Mouse (Mus musculus): ENCODE results near the gene Myom1. TPM values are rescaled to one million over a fixed set of nuclear protein-coding genes. Genes with fewer than 3 reads are reported as not detected.
"Not testable (repeated sequence)": the region's sequence is repeated elsewhere in the genome, so short reads cannot be mapped to it uniquely, and the experiment has no call there.

Gene Myom1
- 1,000 to 10,000 TPM; 1,018 to 1,234 TPM for total RNA-seq (2021)
- long read RNA-seq, experiment 1, full-length matches to known transcripts: 34 of 886 reads
- long read RNA-seq, experiment 1, partial matches to known transcripts: 844 of 886 reads
- long read RNA-seq, experiment 1, other reads (novel, unspliced or antisense): 8 of 886 reads
- long read RNA-seq, experiment 2, full-length matches to known transcripts: 125 of 701 reads
- long read RNA-seq, experiment 2, partial matches to known transcripts: 555 of 701 reads
- long read RNA-seq, experiment 2, other reads (novel, unspliced or antisense): 21 of 701 reads

GRCm38 (mm10) chr17:71002081-71002743 is at the start of gene Myom1:
Gene Myom1 (plus strand): TSS chr17:71002633.
- peak; percentile 100 for DNase-seq

GRCm38 (mm10) chr17:70963546-70963945 is 38.9 kb upstream of the Myom1 start:
- DNase-seq: peak; percentile 74

DNA sequence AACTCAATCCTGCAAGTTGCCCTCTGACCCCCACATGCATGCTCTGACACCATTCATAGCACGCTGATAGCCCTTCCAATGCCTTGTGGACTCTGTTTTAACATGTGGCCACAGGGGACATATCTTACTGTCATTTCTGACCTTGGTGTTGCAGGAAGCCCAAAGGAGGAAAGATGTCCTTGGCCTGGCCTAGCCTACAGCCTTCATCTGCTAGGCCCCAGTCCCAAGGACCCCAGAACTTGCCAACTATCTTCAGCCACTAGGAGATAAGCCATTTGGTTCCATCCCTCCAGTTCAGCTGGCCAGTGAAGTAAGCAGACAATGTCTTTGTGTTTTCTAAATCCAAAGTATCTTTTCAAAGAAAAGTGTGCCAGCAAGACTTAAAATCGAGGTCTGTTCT is 37.2 kb upstream of the Myom1 start:
- DNase-seq: no peak

DNA sequence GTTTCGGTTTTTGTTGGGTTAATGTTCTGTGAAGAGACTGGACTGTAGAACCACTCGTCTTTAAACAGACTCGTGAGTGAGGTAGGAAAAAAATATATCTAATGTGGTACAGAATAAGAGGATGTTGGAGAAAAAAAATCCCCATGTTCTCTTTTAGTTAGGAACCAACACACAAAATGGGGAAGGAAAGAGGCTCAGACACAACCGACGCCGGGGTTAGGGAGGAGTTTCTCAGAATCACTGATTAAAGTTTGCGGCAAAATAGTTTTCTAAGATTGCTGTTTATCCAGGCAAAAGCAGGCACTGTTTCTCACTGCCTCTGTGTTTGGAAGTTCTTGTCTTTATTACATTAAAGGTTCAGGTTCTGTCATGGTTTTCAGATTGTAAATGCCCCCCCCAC is 36.3 kb upstream of the Myom1 start:
- DNase-seq: no peak

- no peak for DNase-seq
Observed at GRCm38 (mm10) chr17:70967191-70967590, 35.2 kb upstream of the Myom1 start.

DNA sequence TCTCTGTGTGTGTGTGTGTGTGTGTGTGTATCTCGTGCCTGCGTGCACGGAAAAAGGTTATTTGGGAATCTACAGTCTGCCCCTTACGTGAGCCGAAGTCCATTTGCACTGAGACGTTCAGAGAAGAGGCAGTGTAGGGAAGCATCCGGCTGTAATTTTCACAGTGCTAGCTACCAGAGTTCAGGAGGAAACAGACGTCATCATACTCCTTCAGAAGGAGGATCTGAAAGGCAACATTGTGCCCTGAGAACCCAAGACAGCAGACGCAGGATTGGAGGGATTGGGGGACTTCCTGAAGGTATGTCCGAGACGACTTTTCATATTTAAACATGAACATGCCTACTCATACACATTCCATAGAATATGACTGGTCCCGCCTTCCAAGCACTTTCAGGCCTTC is 34.8 kb upstream of the Myom1 start:
- no peak for DNase-seq

DNA sequence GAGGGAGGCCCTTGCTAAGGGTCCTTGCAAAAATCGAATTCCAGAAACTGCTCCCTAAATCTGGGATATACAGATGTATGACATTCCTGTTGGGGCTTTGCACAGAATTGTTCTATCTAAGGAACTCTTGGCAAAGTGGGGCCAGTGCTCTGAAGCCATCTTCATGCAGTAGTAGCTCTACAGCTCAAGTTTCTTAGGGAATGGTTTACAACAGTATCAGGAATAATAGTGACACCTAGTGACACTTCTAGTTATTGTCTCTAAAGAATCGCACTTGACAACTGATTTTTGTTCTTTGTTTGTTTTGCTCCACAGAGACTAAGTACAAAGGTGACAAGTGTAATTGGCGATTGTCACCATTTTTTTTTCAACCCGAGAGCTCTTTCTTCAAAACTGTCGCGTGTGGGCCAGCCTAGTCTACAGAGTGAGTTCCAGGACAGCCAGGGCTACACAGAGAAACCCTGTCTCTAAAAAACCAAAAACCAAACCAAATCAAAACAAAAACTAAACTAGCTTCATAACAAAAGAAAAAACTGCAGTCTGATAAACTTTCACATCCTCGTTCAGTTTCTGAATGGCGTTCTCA is 33.7 kb upstream of the Myom1 start:
- DNase-seq: no peak

GRCm38 (mm10) chr17:70971206-70971605 is 31.2 kb upstream of the Myom1 start:
- DNase-seq: no peak

GRCm38 (mm10) chr17:70973398-70973797 is 29.0 kb upstream of the Myom1 start:
- no peak for DNase-seq

DNA sequence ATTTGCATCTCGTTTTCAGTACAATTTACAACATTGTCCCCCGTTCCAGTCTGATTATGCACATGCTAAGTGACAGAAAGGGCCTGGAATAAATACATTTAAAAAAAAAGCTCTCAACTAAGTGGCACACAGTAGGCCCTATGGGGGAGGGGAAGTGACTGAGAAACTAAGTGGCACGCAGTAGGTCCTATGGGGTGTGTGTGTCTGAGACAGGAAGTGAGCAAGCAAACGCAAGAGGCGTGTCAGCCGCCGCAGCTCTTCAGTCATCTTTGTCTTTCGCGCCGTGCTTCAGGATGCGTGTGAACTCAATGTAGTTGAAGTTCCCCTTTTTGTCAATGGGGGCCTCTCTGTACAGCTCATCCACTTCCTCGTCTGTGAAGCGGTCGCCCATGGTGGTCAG is 28.4 kb upstream of the Myom1 start:
- not testable (repeated sequence) for DNase-seq

DNA sequence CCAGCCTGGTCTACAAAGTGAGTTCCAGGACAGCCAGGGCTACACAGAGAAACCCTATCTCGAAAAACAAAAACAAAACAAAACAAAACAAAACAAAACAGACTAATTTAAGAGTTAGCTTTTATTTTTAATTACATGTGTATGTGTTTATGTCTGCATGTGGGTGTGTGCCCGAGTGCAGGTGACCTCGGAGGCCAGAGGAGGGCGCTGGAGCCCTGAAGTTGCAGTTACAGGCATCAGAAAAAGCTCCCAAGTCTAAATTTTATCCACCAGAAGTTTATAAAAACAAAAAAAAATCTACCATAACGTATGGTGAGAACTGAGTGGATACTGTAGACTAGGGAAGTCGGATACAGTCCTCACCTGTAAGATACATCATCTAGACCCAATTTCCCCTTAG is 24.6 kb upstream of the Myom1 start:
- DNase-seq: no peak

- no peak for DNase-seq
Observed at GRCm38 (mm10) chr17:70979345-70980223, 22.8 kb upstream of the Myom1 start.

DNA sequence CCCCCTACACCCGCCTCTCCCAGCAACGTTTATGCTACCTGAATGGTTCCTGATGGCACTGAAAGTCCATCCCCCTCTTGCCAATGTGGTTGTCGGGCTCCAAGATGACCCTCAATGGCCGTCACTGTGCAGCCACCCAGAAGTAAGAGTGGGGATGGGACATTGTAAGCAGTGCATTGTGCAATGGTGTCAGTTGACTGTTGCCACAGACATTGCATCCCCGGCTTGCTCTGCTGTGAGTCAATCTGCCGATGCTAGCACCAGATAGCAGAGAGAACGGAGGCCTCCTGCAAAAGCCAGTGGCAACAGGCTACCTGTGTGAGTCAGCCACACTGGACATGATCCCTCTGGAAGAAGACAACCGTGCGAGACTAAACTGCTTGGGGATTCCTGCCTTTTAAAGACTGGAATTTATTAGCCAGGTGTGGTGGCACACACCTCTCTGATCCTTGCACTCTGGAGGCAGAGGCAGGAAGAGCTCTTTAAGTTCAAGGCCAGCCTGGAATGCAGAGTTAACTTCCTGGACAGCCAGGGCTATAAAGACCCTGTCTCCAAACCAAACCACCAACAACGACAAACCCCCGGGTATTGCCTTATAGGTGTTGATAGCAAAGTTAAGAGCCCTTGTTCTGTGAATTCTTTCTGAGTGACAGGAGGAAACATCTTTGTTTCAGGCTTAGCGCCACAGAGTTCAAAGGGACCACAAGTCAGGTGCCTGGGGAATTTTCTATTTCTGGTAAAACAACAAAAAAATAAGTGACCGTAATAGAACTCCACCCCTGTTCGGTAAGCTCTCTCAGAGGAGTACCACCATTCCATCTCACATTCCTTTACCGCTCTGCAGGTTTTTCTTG is 16.7 kb upstream of the Myom1 start:
- DNase-seq: no peak

GRCm38 (mm10) chr17:70986355-70986740 is 16.1 kb upstream of the Myom1 start:
- DNase-seq: no peak

GRCm38 (mm10) chr17:70986831-70987660 is 15.4 kb upstream of the Myom1 start:
- DNase-seq: no peak

- DNase-seq: no peak
Observed at GRCm38 (mm10) chr17:70988337-70988767, 14.1 kb upstream of the Myom1 start.

DNA sequence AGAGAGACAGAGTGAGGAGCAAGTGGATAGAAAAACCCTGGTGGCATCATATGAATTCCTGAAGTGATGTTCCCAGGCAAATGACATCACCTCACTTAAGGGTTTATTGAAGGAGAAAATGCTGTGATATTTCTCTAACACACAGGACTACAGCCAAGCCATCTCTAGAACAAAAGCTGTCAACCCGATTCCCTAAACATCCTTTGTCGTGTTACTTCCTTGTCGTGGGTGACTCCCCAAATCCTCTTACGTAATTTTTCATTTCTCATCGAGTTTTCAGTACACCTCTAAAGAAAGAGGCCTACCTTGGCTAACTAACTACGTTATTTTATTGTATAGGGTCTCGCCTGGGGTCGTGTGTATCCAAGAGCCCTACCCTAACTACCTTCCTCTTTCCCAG is 13.0 kb upstream of the Myom1 start:
- no peak for DNase-seq

- DNase-seq: no peak
Observed at GRCm38 (mm10) chr17:70989991-70990390, 12.4 kb upstream of the Myom1 start.

- DNase-seq: peak; percentile 81
Observed at GRCm38 (mm10) chr17:70990403-70991303, 11.8 kb upstream of the Myom1 start.

All from gastrocnemius, postnatal 25 days (tissue).